Mouse (Mus musculus) kidney, embryonic 14.5 days (tissue): Measurements from ENCODE around the gene Prp2. TPM values are rescaled to one million over a fixed set of nuclear protein-coding genes. Genes with fewer than 3 reads are reported as not detected.
"Not testable (repeated sequence)": the region's sequence is repeated elsewhere in the genome, so short reads cannot be mapped to it uniquely, and the experiment has no call there.

ENCODE experiments used
- ATAC-seq: fragments of 200-750 bp; cut with Nextera tagmentation; 2 replicates; pipeline ENCODE4 v1.8.0; 2017; ENCODE audit warnings: moderate number of reproducible peaks, mild to moderate bottlenecking, moderate TSS enrichment, moderate library complexity; ENCODE audit not compliant: low FRiP score, low TSS enrichment
- H3K27ac ChIP-seq: fragments of 300-500 bp; sonication (generic); 2 replicates; pipeline ENCODE4 v1.5.1; 2014; ENCODE audit warnings: low read depth, mild to moderate bottlenecking, low read length, moderate library complexity, mixed read lengths
- H3K27me3 ChIP-seq: fragments of 300-500 bp; sonication (generic); 2 replicates; pipeline ENCODE4 v1.6.1; 2014; ENCODE audit warnings: mild to moderate bottlenecking, low read length; ENCODE audit not compliant: control insufficient read depth, insufficient read depth
- H3K36me3 ChIP-seq: fragments of 300-500 bp; sonication (generic); 2 replicates; pipeline ENCODE4 v1.6.1; 2014; ENCODE audit warnings: low read length, mixed read lengths; ENCODE audit not compliant: control insufficient read depth, insufficient read depth
- H3K4me1 ChIP-seq: fragments of 300-500 bp; sonication (generic); 2 replicates; pipeline ENCODE4 v1.6.1; 2014; ENCODE audit warnings: low read length, mixed read lengths; ENCODE audit not compliant: control insufficient read depth, insufficient read depth
- H3K4me2 ChIP-seq: fragments of 300-500 bp; sonication (generic); replicated peaks from 2 replicates; pipeline ENCODE4 v1.6.1; 2014; ENCODE audit warnings: low read depth, mild to moderate bottlenecking, low read length
- H3K4me3 ChIP-seq: fragments of 300-500 bp; sonication (generic); 2 replicates; pipeline ENCODE4 v1.5.1; 2014; ENCODE audit warnings: mild to moderate bottlenecking, low read length
- H3K9ac ChIP-seq: fragments of 300-500 bp; sonication (generic); 2 replicates; pipeline ENCODE4 v1.6.1; 2014; ENCODE audit warnings: low read depth, mild to moderate bottlenecking, low read length, moderate library complexity
- H3K9me3 ChIP-seq: fragments of 300-500 bp; sonication (generic); 2 replicates; pipeline ENCODE4 v1.6.1; 2016; ENCODE audit warnings: low read length; ENCODE audit not compliant: control insufficient read depth
- WGBS: fragments of 180-500 bp; shearing (Covaris S2); extraction: QIAGEN DNeasy Blood & Tissue Kit; methylation state at CpG from one replicate; pipeline ENCODE4 v1.1.7; 2014; 5-methylcytosine and 5-hydroxymethylcytosine counted together
- polyA plus RNA-seq: library from polyadenylated mRNA; unstranded; fragments of >200 nt; fragmentation: Nextera tagmentation; extraction: Ambion mirVana; gene quantifications from 2 replicates; pipeline ENCODE4 v1.2.1, GENCODE M21; 2014

Prp2 gene
- polyA plus RNA-seq = not detected in 2 replicates

DNA sequence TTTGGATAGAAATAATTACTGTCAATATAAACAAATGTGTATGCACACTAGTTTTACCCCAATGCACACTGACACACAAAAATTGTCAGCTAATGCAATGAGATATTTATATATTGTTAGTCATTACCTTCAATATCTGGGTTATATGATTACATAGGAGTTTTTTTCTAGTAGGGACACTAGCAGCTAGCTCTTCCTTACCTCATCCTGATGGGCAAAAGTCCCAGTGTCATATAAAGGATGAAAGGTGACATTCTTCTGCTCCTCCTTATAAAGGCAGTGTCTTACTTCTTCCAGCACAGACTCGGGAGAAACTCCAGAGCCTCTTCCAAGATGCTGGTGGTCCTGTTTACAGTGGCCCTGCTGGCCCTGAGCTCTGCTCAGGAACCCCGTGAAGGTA, at the start of gene Prp2:
TSS of gene Prp2 (plus strand) at position 301 of the 400 bp plus-strand sequence.
- not testable (repeated sequence) for H3K4me2 ChIP-seq, H3K4me3 ChIP-seq, H3K27me3 ChIP-seq, H3K27ac ChIP-seq, H3K9me3 ChIP-seq, ATAC-seq, H3K4me1 ChIP-seq, H3K36me3 ChIP-seq, H3K9ac ChIP-seq
- 49% methylated on average over 2 of the region's 2 CpGs for WGBS

GRCm38 (mm10) chr6:132569509-132569908, 26.2 kb upstream of the Prp2 start, which contains the start of gene Prh1:
Gene Prh1, plus strand, starts transcription at chr6:132569809.
- not testable (repeated sequence) for H3K4me3 ChIP-seq, H3K9ac ChIP-seq, H3K4me2 ChIP-seq, H3K27ac ChIP-seq, H3K4me1 ChIP-seq, H3K36me3 ChIP-seq, ATAC-seq, H3K9me3 ChIP-seq, H3K27me3 ChIP-seq
- 89% methylated on average over 1 of the region's 1 CpGs for WGBS

- ATAC-seq = no peak
Observed at GRCm38 (mm10) chr6:132649399-132649798, 53.7 kb downstream of the Prp2 start.

More at GRCm38 (mm10) chr6:132649399-132649798, 53.7 kb downstream of the Prp2 start:
- Histone ChIP-seq H3K9me3 (no peaks in the 10 kb centered on the region), H3K9ac (no peak overlapping the region), H3K27ac (no peak overlapping the region), H3K27me3 (no peaks in the 10 kb centered on the region), H3K4me3 (no peak overlapping the region), H3K4me2 (no peak overlapping the region), H3K36me3 (no peaks in the 10 kb centered on the region), H3K4me1 (no peaks in the 10 kb centered on the region)

Other genes with a start within 250 kb of the Prp2 start
- gene Gm8882, start 231.8 kb upstream of the Prp2 start, polyA plus RNA-seq = not detected in 2 replicates
- gene Prh1, start 26.1 kb upstream of the Prp2 start, polyA plus RNA-seq = not detected in 2 replicates
- not detected in 2 replicates for gene A630073D07Rik, start 55.6 kb downstream of the Prp2 start, polyA plus RNA-seq
- gene Tas2r120, start 61.0 kb downstream of the Prp2 start, polyA plus RNA-seq = not detected in 2 replicates
- gene Tas2r121, start 105.1 kb downstream of the Prp2 start, polyA plus RNA-seq = not detected in 2 replicates
- not detected in 2 replicates for gene Tas2r122, start 116.0 kb downstream of the Prp2 start, polyA plus RNA-seq
- gene Tas2r115, start 142.1 kb downstream of the Prp2 start, polyA plus RNA-seq = not detected in 2 replicates
- gene Tas2r124, start 158.8 kb downstream of the Prp2 start, polyA plus RNA-seq = not detected in 2 replicates
- not detected in 2 replicates for gene Tas2r102, start 166.2 kb downstream of the Prp2 start, polyA plus RNA-seq
- not detected in 2 replicates for gene Tas2r136, start 182.2 kb downstream of the Prp2 start, polyA plus RNA-seq
- not detected in 2 replicates for gene Tas2r117, start 206.9 kb downstream of the Prp2 start, polyA plus RNA-seq